Mouse (Mus musculus): ENCODE data around the gene Nosip. TPM values are rescaled to one million over a fixed set of nuclear protein-coding genes. Genes with fewer than 3 reads are reported as not detected.
"Not testable (repeated sequence)": the region's sequence is repeated elsewhere in the genome, so short reads cannot be mapped to it uniquely, and the experiment has no call there.

The Nosip gene
- total RNA-seq, 2 experiments from 2014 or later: 42.2 to 49.4 TPM

DNA sequence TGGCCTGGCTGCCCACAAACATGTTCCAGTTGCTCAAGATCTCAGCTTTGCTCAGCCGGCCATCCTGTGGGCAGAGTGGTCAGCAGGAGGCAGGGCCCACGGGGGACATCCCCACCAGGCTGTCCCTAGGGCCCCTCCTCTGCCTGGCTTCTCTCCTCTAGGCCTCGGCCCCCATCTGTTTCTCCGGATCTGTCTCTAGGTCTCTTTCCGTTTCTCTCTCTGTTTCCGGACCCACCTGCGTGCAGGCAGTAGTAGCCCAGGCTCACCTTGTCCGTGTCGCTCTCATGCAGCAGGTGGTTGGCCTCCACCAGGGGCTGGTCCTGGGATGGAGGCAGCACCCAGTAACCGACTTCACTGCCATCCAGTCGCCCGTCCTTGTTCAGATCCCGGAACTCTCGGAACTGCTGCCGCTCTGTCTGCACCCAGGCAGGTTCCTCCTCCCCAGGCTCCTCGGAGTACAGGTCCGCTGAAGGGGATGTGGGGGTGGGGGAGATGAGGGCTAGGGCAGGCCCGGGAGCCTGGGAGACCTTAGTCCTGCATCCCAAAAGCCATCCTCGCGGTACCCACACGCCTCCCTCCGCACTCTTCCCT, 21.2 kb downstream of the Nosip start:
- no peak for ATAC-seq (replicated peaks; ENCODE audit: poor library complexity, severe bottlenecking)

DNA sequence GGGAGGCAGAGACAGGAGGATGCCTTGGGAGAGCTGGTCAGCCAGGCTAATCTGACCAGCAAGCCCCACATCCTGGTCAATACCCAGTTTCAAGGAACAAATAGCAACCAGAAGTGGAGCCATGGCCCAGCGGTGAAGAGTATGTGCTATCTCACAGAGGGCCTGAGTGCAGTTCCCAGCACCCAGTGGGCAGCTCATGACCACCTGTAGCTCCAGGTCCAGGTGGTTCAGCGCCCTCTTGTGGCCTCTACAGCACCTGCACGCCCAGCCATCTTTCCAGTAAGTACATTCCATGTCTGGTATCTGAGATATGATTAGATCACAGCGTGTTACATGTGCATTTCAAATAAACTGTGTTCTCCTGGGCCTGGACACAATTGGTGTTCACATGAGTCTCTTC, 23.9 kb downstream of the Nosip start:
- no peak for ATAC-seq (replicated peaks; ENCODE audit: poor library complexity, severe bottlenecking)

DNA sequence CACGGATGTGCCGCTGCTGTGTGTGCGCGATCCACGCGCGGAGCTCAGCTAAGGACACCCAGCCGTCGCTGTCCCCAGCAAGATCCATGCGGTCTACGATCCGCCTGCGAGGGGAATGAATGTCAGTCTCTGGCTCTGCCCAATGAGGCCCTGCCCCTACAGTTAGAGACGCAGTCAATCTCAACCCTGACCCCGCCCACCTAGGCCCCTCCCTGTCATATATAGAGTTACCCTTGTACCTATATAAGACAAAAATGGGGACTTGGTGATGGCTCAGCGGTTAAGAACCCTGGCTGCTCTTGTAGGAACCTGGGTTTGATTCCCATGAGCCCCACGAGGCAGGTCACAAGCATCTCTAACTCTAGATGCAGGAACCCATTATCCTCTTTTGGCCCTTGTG, 26.4 kb downstream of the Nosip start:
- no peak for ATAC-seq (replicated peaks; ENCODE audit: poor library complexity, severe bottlenecking)

DNA sequence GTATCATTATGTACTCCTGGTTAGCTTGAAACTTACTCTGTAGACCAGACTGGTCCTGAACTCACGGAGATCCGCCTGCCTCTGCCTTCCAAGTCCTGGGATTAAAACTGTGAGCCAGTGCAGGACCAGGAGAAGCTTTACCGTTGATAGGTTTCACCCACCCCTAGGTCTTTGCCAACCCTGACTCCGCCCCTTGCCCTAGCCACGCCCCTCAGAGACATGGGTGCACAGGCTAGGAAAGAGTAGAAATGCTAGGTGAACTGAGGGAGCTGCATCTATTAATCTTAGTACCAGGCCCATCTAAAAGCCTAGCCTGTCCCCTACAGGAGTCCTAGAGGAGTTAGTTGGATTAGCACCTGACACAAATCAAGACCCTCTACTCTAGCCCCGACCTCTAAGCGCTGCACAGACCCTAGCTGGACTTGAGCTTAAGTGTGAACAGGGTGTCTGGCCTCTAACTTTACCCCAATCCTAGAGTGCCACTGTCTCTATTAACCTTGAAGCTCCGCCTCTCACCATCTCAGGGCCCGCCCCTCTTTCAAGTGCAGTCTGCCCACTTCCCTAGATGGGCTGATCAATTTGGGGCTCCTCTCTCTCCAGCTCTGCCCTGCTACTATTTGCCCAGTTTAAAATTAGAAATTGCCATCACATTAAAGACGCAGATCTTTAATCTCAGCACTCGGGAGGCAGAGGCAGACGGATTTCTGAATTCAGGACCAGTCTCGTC, 28.2 kb downstream of the Nosip start:
- ATAC-seq (replicated peaks; ENCODE audit: poor library complexity, severe bottlenecking): peak; percentile 53

DNA sequence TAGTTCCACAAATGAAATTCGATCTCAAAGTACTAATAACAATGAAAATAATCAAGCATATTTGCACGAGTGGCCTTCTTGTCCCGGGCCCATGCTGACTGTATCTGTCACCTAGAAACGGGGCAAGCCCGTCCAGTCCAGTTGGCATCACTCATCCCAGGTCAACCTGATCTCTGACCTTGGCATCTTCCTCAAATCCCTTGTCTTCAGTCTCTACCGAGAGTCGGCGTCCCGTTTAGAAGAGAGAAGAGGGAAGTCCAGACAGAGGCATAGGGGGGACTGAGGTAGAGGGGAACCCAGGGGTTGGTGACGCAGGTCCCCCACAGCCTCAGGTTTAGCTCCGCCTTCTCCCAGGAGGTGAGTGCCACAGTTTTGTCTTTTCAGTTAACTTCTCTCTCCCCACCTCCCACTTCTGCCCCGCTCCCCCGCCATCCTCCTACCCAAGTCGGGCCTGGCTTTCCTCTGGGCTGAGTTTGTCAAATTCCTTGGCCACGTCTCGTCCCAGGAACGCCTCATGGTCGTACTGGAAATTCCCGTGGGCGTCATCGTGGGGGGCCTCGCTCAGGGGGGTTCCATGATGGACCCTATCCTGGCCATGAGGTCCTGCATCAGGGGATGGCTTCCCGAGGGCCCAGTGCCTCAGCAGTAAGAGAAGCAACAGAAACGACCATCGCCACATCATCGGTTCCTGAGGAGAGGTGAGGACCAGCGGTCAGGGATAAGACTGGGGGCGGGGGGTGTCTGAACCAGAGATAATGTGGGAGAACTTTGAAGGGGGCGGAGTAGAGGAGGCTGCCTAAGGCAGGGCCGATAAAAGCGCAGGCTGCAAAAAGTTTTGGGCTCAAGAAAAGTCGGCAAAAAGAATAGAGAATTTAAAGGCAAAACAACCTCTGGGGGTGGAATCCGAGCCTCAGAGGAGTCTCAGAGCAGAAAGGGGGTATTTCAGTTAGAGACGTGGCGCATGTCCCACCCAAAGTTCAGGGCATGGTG, 29.1 kb downstream of the Nosip start:
- ATAC-seq (replicated peaks; ENCODE audit: poor library complexity, severe bottlenecking): peak; percentile 77

DNA sequence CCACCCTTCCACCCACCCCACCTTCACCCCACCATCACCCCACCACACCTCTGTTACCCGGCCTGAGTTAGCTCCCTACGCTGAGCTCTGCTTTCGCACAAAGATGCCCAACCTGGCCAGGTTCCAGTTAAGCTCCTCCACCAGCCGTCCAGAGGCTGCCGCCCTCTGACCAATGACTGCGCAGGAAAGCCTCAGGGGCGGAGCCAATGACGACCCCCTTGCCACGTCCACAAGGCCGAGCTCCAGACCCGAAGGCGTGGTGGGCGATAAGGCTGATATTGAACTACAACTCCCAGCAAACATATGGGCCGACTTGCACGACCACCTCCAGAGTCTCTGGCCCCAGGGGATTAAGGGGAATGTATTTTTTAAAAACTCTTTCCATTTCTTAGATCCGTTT, 29.8 kb downstream of the Nosip start, which contains the start of gene Rcn3:
TSS of gene Rcn3 (minus strand) at position 174 of the 400 bp plus-strand sequence.
- ATAC-seq (replicated peaks; ENCODE audit: poor library complexity, severe bottlenecking): peak; percentile 50

DNA sequence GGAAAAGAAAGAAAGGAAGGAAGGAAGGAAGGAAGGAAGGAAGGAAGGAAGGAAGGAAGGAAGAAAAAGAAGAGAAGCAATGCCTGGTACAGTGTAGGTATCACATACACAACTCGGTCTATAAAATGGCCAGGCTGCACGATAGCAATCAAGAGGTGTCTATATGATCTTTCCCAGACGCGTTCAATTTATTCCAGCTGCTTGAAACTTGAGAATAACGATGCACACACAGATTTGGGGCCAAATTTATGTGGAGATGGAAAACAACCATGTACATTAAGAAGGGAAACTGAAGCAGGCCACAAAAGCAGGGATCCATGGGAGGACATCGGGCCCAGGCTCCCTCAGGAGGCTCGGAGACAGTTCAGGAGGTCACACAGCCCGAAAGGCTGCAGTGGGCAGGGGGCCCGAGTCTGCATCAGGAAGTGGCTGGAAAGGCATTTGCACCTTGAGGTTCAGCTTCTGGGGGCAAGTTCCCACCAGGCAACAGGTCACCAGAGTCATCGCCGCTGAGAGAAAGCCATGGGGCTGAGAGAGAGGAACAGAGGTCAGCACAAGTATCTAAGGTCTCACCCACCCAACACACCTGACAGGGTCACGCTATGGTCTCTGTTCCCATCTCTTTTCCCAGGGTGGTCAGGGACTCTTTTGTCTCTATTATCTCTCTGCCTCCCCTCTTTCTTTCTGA, 30.7 kb downstream of the Nosip start:
- no peak for ATAC-seq (replicated peaks; ENCODE audit: poor library complexity, severe bottlenecking)

DNA sequence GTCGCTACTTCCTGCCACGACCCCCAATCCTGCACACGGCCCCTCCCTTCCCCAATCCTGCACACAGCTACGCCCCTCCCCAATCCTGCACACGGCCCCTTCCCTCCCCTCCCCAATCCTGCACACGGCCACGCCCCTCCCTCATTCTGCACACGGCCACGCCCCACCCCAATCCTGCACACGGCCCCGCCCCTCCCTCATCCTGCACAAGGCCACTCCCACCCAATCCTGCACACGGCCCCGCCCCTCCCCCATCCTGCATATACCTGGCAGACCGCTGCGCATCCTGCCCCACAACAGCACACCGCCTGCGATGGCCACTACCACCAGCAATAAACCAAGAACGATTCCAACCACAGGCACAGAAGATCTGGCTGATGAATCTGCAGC, 31.3 kb downstream of the Nosip start:
- ATAC-seq (replicated peaks; ENCODE audit: poor library complexity, severe bottlenecking): no peak

DNA sequence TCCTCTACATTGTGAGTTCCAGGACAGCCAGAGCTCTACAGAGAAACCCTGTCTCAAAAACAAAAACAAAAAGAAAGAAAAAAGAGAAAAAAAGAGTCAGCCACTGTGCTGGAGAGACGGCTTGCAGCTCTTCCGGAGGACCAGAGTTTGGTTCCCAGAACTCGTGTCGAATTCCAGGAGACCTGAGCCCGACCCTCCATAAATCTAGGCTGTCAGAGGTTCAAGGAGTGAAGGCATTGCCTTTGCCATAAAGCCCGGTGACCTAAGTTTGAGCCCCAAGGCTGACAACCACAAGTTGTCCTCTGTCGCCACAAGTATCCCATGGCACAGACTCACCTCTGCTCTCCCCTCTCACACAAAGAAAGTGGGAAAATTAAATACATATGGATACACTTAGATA, 31.9 kb downstream of the Nosip start:
- ATAC-seq (replicated peaks; ENCODE audit: poor library complexity, severe bottlenecking): no peak

DNA sequence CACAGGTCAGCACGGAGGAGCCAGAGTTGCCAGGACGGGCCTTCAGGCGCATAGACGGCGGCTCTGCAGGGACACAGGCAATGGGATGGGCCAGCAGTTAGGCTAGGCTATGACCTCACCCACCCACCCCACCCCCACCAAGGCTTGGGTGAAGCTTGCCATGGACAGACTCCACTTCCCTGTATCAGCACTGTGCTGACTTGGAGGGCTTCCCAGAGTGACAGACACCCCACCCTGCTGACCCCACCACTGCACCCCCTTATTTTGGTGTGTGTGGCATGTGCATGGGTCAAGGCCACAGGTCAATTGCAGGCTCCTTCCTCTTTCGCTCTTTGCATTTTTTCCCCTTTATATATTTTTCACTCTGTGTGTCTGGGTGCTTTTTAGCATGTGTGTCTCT, 33.1 kb downstream of the Nosip start:
- peak; percentile 12 for ATAC-seq (replicated peaks; ENCODE audit: poor library complexity, severe bottlenecking)

DNA sequence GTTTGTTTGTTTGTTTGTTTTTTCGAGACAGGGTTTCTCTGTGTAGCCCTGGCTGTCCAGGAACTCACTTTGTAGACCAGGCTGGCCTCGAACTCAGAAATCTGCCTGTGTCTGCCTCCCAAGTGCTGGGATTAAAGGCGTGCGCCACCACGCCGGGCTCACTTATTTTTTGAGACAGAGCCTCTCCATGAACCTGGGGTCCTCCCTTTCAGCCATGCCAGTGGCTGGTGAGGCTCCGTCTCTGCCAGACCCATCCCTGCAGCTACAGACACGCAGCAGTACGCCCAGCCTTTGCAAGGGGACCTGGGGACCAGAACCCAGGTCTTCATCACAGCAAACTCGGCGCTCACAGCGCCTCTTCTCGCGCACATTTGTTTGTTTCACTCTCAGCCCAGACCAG, 33.7 kb downstream of the Nosip start:
- ATAC-seq (replicated peaks; ENCODE audit: poor library complexity, severe bottlenecking): not testable (repeated sequence)

DNA sequence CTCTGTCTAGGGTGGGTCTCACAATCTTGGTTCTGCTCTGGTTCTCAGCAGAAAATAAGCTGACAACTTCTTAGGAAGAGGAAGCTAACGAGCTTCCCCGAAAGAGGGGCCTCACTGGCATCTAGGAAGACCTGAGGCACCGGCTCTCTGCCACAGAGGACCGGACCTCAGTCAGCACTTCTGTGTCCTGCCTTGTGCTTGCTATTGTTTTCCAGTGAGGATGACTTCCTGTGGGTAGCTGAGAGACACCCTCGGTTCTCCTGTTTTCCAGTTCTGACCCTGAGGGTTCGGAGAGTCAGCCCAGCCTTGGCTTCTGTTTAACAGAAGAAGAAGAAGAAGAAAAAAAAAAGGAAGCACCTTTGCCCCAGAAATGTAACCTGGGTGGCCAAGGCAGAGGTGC, 35.2 kb downstream of the Nosip start:
- ATAC-seq (replicated peaks; ENCODE audit: poor library complexity, severe bottlenecking): no peak

DNA sequence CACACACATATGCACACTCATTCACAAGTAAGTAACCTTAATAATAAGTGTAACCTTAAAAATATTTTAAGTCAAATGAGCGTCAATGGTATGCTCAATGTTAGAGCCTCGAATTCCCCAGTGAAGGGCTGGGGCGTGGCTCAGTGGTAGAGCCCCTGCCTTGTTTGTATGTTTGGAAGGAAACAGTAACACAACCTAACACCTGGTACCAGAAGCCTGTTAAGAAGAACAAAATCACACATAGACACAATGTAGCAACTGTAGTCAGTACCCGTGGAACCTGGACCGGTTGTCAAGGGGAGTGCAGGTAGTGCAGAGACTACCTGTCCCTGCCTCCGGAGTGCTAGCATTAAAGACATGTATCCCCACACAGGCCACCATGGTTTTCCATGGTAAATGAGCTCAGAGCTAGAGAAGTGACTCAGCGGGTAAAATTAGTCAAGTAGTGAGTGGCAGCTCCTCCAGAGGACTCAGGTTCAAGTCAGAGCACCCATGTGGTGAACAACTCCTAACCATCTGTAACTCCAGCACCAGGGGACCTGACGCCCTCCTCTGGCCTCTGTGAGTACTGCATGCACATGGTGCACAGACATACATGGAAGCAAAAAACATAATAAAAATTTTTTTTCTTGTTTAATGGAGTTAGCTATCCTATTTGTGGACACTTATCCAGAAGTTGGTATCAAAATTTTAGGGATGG, 36.5 kb downstream of the Nosip start:
- no peak for ATAC-seq (replicated peaks; ENCODE audit: poor library complexity, severe bottlenecking)

DNA sequence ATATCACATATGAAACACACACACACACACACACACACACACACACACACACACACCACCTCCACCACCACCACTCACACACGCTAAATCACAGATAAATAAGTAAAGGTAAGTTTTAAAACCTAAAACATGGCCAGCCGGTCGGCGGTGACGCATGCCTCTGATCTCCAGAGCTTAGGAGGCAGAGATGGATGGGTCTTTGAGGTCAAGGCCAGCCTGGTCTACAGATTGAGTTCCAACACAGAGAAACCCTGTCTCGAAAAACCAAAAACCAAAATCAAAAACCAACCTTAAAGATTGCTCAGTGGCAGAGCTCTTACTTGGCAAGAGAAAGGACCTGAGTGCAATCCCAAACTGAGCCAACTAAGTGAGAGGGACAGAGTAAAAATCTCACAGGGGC, 37.8 kb downstream of the Nosip start:
- ATAC-seq (replicated peaks; ENCODE audit: poor library complexity, severe bottlenecking): no peak

DNA sequence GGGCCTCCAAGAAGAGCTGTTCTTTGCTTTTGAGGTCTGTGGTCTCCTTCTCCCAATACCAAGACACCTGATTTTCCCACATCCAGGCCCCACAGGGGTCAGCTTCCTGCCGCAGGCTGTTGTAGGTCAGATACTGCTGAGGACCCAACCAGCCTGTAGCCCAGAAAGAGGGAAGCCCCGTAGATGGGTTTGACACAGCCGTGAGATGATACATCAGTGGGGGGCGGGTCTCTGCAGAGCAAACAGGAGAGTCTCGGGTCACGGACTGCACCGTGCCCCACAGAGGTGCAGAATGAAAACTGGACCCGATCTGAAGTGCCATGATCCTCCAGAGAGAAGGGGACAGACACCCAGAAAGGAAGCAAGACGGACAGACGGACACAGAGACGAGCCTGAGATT, 40.2 kb downstream of the Nosip start:
- ATAC-seq (replicated peaks; ENCODE audit: poor library complexity, severe bottlenecking): no peak

DNA sequence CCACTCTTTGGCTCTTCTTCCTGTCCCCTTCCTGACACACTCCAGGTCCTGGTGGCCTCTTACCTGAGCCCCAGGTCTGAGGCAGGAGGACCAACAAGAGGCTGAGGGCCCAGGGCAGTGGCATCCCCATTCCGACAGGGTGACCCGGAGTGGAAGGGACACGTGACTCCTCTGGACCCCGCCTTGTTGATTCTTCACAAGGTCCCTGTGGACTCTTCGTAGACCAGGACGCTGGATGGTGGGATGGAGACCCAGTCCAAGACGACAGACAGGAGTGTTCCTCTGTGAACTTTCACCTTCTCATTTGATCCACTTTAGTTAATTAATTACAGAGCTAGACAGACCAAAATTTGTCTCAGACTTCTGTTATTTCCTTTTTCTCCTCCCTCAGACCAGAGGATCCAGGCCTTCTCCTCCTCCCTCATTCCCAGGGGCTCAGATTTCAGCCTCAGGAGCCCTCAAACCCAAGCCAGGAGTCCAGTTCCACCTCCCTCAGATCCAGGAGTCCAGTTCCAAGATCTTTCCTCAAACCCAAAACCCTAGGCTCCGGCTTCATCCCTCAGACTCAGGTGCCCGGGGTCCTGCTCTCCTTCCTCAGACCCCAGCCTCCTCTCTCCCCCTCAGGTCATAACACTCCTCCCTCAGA, 40.8 kb downstream of the Nosip start:
- no peak for ATAC-seq (replicated peaks; ENCODE audit: poor library complexity, severe bottlenecking)

DNA sequence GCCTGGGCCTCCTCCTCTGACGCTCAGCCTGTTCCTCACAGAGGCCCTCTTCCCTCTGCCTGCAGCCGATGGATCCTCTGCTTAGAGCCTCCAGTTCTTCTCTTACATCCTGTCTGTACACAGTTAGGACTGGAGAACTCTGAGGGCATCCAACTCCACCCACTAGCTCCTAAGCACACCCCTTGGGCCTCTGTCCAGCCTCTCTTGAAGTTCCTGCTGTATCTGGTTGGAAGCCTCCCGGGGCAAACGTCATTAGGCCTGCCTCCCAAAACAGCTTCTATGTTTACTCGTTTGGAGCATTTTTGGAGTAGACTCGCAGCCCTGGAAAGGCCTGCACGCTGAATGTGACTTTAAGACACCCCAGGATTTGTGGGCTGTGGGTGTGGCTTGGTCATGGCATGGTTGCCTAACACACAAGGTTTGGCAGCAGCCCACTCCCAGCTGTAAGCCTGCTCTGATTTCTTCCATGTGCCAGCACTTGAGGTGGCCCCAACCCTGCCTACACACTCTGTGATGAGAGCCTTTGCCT, 41.5 kb downstream of the Nosip start, which contains the start of gene Fcgrt:
TSS of gene Fcgrt (minus strand) at position 200 of the 529 bp plus-strand sequence.
- peak; percentile 83 for ATAC-seq (replicated peaks; ENCODE audit: poor library complexity, severe bottlenecking)

DNA sequence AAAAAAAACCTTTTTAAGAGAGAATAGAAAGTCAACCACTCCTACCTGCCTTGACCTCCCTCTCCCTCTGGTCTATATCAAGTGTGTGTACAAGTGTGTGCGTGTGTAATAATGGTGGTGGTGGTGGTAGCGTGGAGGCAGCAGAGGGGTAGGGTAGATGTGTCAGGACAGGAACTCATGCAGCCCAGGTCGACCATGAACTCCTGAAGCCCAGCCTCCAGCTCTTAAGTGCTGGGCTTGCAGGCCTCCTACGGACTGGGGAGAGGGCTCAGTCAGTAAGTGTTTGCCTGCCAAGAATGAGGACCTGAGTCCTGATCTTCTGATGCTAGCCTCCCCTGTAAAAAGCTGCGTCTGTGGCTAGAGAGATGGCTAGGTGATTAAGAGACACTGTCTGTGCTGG, 42.7 kb downstream of the Nosip start:
- no peak for ATAC-seq (replicated peaks; ENCODE audit: poor library complexity, severe bottlenecking)

DNA sequence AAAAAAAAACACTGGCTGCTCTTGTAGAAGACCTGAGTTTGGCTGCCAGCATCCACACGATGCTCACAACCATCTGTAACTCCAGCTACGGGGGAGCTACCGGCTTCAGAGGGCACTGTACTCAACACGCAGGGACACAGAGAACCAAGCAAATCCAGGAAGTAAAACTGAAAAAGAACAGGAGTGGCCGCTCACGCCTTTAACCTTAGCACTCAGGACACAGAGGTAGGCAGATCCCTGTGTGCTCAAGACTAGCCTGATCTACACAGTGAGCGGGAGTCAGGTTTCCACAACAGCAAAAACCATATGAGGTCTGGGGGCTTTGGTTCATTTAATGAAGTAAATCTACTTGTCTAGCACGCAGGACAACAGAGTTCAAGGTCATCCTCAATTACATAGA, 43.3 kb downstream of the Nosip start:
- ATAC-seq (replicated peaks; ENCODE audit: poor library complexity, severe bottlenecking): no peak

Measured in granulocyte monocyte progenitor cell, adult 5-6 weeks (primary cell).